Mouse (Mus musculus) liver, postnatal 0 days (tissue): ENCODE results near the gene Pcdh15. TPM values are rescaled to one million over a fixed set of nuclear protein-coding genes. Genes with fewer than 3 reads are reported as not detected.
A peak's percentile ranks its signal among the peaks of the same experiment; 100 is the strongest.

ENCODE experiments used
- ATAC-seq: fragments of 200-750 bp; cut with Nextera tagmentation; 2 replicates; pipeline ENCODE4 v1.8.0; 2017; ENCODE audit warnings: mild to moderate bottlenecking, moderate library complexity
- DNase-seq: peaks from one replicate; pipeline ENCODE4 v3.0.0-alpha.2; 2016
- H3K27ac ChIP-seq: fragments of 300-500 bp; sonication (generic); 2 replicates; pipeline ENCODE4 v1.5.1; 2014; ENCODE audit warnings: antibody characterized with exemption, moderate library complexity, mild to moderate bottlenecking, low read depth
- H3K27me3 ChIP-seq: fragments of 300-500 bp; sonication (generic); 2 replicates; pipeline ENCODE4 v1.6.1; 2014; ENCODE audit warnings: low read length, control low read depth, mixed read lengths; ENCODE audit not compliant: insufficient read depth
- H3K36me3 ChIP-seq: fragments of 300-500 bp; sonication (generic); replicated peaks from 2 replicates; pipeline ENCODE4 v1.6.1; 2014; ENCODE audit warnings: mild to moderate bottlenecking, control low read depth, low read length, moderate library complexity, mixed read lengths; ENCODE audit not compliant: insufficient read depth
- H3K4me1 ChIP-seq: fragments of 300-500 bp; sonication (generic); 2 replicates; pipeline ENCODE4 v1.6.1; 2014; ENCODE audit warnings: antibody characterized with exemption, mild to moderate bottlenecking, control low read depth; ENCODE audit not compliant: insufficient read depth
- H3K4me2 ChIP-seq: fragments of 300-500 bp; sonication (generic); 2 replicates; pipeline ENCODE4 v1.6.1; 2014; ENCODE audit warnings: low read depth, mild to moderate bottlenecking, low read length, moderate library complexity, mixed read lengths
- H3K4me3 ChIP-seq: fragments of 300-500 bp; sonication (generic); 2 replicates; pipeline ENCODE4 v1.5.1; 2014; ENCODE audit warnings: low read depth, low read length
- H3K9ac ChIP-seq: fragments of 300-500 bp; sonication (generic); replicated peaks from 2 replicates; pipeline ENCODE4 v1.6.1; 2014; ENCODE audit warnings: mild to moderate bottlenecking, moderate library complexity
- H3K9me3 ChIP-seq: fragments of 300-500 bp; sonication (generic); 2 replicates; pipeline ENCODE4 v1.6.1; 2016; ENCODE audit warnings: mild to moderate bottlenecking, control low read depth, low read length, mixed read lengths
- CTCF ChIP-seq: sonication (generic); IDR thresholded peaks from 2 replicates; pipeline ENCODE4 v1.5.1; 2016; ENCODE audit warnings: antibody characterized with exemption, low read depth
- EP300 ChIP-seq: IDR thresholded peaks from 2 replicates; pipeline ENCODE4 v1.6.1; 2016; ENCODE audit warnings: antibody characterized with exemption, low read depth, mild to moderate bottlenecking
- WGBS: fragments of 180-500 bp; shearing (Covaris S2); extraction: QIAGEN DNeasy Blood & Tissue Kit; methylation state at CpG from one replicate; pipeline ENCODE4 v1.1.7; 2014; ENCODE audit not compliant: insufficient replicate concordance; 5-methylcytosine and 5-hydroxymethylcytosine counted together
- polyA plus RNA-seq: library from polyadenylated mRNA; unstranded; fragments of >200 nt; fragmentation: Nextera tagmentation; extraction: Ambion mirVana; gene quantifications from 2 replicates; pipeline ENCODE4 v1.2.1, GENCODE M21; 2015

Pcdh15 gene
- polyA plus RNA-seq, 1 experiment from 2014 or later, result 0.04 TPM

DNA sequence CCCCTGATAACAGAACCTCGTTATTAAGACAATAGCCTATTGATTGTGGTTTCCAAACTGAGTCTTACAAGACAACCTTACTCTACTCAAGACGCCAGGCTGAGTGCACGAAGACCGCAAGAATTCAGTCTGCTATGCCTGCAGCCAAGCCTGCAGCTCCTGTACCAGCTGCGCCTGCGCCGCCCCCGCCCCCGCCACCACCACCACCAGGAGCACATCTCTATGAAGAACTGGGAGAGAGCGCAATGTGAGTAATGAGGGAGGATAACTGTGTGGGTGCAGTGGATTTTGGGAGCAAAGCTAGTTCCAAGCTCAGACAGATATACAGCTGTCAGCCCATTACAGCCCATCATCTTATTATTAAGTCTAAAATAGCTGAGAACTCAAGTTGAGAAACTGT is 1527.5 kb downstream of the Pcdh15 start:
- DNase-seq, result no peak
- no peak overlapping the region for H3K4me2 ChIP-seq
- no peaks in the 10 kb centered on the region for H3K4me1 ChIP-seq
- no peaks in the 10 kb centered on the region for H3K9me3 ChIP-seq
- H3K27me3 ChIP-seq, result no peaks in the 10 kb centered on the region
- no peaks in the 10 kb centered on the region for H3K36me3 ChIP-seq
- H3K4me3 ChIP-seq, result no peak overlapping the region
- 51% methylated on average over 10 of the region's 10 CpGs for WGBS
- no peak overlapping the region for H3K9ac ChIP-seq
- no peak for ATAC-seq
- H3K27ac ChIP-seq, result no peak overlapping the region
- TF ChIP-seq EP300, result no peak
- no peak for TF ChIP-seq CTCF

GRCm38 (mm10) chr10:74631314-74631713 is 1532.2 kb downstream of the Pcdh15 start:
- Histone ChIP-seq H3K9me3 (no peaks in the 10 kb centered on the region), H3K27ac (no peak overlapping the region), H3K4me1 (no peaks in the 10 kb centered on the region), H3K9ac (no peak overlapping the region), H3K4me2 (no peak overlapping the region), H3K27me3 (no peaks in the 10 kb centered on the region), H3K36me3 (no peaks in the 10 kb centered on the region), H3K4me3 (no peak overlapping the region)
- no peak for ATAC-seq
- no peak for DNase-seq
- TF ChIP-seq EP300 (no peak), CTCF (no peak)
- 48% methylated on average over 9 of the region's 9 CpGs for WGBS

DNA sequence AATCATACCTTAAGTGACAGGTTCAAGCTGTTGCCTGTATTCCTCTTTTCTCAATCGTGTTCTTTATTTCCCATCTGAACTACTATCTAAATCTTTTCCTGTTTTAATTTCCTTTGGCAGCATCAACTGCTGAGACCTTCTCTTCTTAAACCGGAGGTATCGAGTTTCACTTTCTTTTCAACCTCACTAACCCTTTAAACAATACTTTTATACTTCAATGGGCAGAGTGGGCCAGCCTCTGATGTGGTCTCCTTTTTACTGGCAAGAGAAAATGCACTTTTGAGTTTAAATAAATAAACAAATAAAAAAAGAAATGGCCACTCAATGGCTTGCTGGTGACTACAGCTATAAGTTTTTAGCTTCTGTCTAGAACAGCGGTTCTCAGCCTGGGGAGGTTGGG is 1537.9 kb downstream of the Pcdh15 start:
- TF ChIP-seq CTCF (no peak), EP300 (no peak)
- H3K4me1 ChIP-seq, result no peaks in the 10 kb centered on the region
- H3K27ac ChIP-seq, result no peak overlapping the region
- no peaks in the 10 kb centered on the region for H3K36me3 ChIP-seq
- no peak overlapping the region for H3K9ac ChIP-seq
- H3K9me3 ChIP-seq, result no peaks in the 10 kb centered on the region
- ATAC-seq, result no peak
- H3K4me2 ChIP-seq, result no peak overlapping the region
- H3K27me3 ChIP-seq, result no peaks in the 10 kb centered on the region
- no peak overlapping the region for H3K4me3 ChIP-seq
- 60% methylated on average over 4 of the region's 4 CpGs for WGBS
- DNase-seq, result no peak

- TF ChIP-seq EP300, result no peak
- peak; percentile 57 for TF ChIP-seq CTCF
- Histone ChIP-seq H3K4me3 (no peak overlapping the region), H3K9ac (no peak overlapping the region), H3K27ac (no peak overlapping the region), H3K36me3 (no peaks in the 10 kb centered on the region), H3K9me3 (no peaks in the 10 kb centered on the region), H3K4me1 (no peaks in the 10 kb centered on the region), H3K4me2 (no peak overlapping the region), H3K27me3 (no peaks in the 10 kb centered on the region)
- ATAC-seq (no peak), DNase-seq (peak; percentile 29)
- WGBS, result 47% methylated on average over 6 of the region's 6 CpGs
These were observed 1543.0 kb downstream of the Pcdh15 start for GRCm38 (mm10) chr10:74642125-74642524.

DNA sequence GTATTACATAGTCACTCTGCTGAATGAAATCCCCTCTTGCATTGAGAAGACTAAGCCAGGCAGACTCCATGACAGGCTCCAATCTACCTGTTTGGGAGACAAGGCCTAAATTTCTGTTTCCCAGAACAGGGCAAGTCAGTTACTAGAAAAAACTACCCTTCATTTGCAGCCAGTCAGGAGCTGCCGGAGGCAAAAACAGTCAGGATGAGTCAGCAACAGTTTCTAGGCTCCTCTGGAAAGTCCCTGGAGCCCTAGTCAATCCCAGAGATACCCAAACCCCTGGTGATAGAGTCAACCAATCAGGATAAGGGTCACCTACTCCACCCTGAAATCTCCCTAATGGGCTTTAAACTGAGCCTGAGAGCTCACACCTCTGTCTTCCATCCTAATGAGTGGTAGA is 1564.0 kb downstream of the Pcdh15 start:
- no peaks in the 10 kb centered on the region for H3K4me1 ChIP-seq
- H3K4me3 ChIP-seq, result no peak overlapping the region
- TF ChIP-seq EP300 (no peak), CTCF (no peak)
- no peak overlapping the region for H3K9ac ChIP-seq
- DNase-seq (no peak), ATAC-seq (no peak)
- H3K4me2 ChIP-seq, result no peak overlapping the region
- 77% methylated on average over 1 of the region's 1 CpGs for WGBS
- no peak overlapping the region for H3K27ac ChIP-seq
- no peaks in the 10 kb centered on the region for H3K36me3 ChIP-seq
- no peaks in the 10 kb centered on the region for H3K9me3 ChIP-seq
- H3K27me3 ChIP-seq, result no peaks in the 10 kb centered on the region

GRCm38 (mm10) chr10:74680016-74680491 is 1580.9 kb downstream of the Pcdh15 start:
- H3K9ac ChIP-seq, result no peak overlapping the region
- H3K27ac ChIP-seq, result no peak overlapping the region
- no peaks in the 10 kb centered on the region for H3K9me3 ChIP-seq
- no peaks in the 10 kb centered on the region for H3K36me3 ChIP-seq
- WGBS, result 64% methylated on average over 4 of the region's 4 CpGs
- ATAC-seq, result no peak
- TF ChIP-seq EP300 (no peak), CTCF (no peak)
- no peak overlapping the region for H3K4me2 ChIP-seq
- H3K4me1 ChIP-seq, result no peaks in the 10 kb centered on the region
- DNase-seq, result no peak
- H3K27me3 ChIP-seq, result no peaks in the 10 kb centered on the region
- H3K4me3 ChIP-seq, result no peak overlapping the region

DNA sequence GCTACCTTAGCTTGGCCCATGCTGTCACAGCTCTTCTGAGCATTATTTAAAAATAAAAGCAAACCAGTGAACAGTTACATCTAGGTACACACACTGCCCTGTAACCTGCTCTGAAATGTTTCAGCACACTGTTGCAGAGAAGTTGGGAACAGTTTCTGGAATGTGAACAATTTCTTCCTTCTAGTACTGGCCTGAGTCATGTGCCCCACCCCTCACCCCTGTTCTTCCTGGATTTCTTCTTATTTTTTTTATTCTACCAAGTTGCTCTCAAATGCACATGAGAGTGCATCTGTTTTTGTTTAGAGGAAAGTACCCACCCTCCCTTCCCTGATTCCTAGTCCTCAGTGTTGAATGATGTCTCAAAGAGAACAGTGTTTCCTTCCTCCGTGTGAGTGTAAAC is 1581.4 kb downstream of the Pcdh15 start:
- ATAC-seq (no peak), DNase-seq (no peak)
- Histone ChIP-seq H3K27me3 (no peaks in the 10 kb centered on the region), H3K9me3 (no peaks in the 10 kb centered on the region), H3K4me1 (no peaks in the 10 kb centered on the region), H3K36me3 (no peaks in the 10 kb centered on the region), H3K27ac (no peak overlapping the region), H3K4me3 (no peak overlapping the region), H3K4me2 (no peak overlapping the region), H3K9ac (no peak overlapping the region)
- WGBS, result 66% methylated on average over 1 of the region's 1 CpGs
- TF ChIP-seq EP300 (no peak), CTCF (no peak)
